Mouse (Mus musculus) MEL (cell line): ENCODE results near the gene Hoxb8.

Source experiments
- BHLHE40 ChIP-seq: IDR thresholded peaks from 2 replicates; pipeline ENCODE4 v1.6.1; 2012; ENCODE audit warnings: low read depth, mild to moderate bottlenecking, inconsistent platforms, low read length, improper control_type of control experiment, borderline replicate concordance
- CTCF ChIP-seq, 3 experiments: IDR thresholded peaks in 2 of 3; conservative IDR thresholded peaks in 1 of 3; 2 replicates each; pipeline ENCODE4 v1.5.1; 2011 to 2012; ENCODE audit warnings: low read length in 3 of 3, low read depth in 2 of 3, mild to moderate bottlenecking in 2 of 3, improper control_type of control experiment in 1 of 3, inconsistent platforms in 1 of 3, mixed read lengths in 1 of 3, moderate library complexity in 1 of 3; ENCODE audit not compliant: control insufficient read depth in 1 of 3, insufficient read depth in 1 of 3, poor library complexity in 1 of 3, severe bottlenecking in 1 of 3
- E2F4 ChIP-seq: IDR thresholded peaks from 2 replicates; pipeline ENCODE4 v1.6.1; 2011; ENCODE audit warnings: low read depth, low read length, improper control_type of control experiment, borderline replicate concordance
- ELF1 ChIP-seq: IDR thresholded peaks from 2 replicates; pipeline ENCODE4 v1.6.1; 2014; ENCODE audit warnings: low read depth, mild to moderate bottlenecking, inconsistent platforms, low read length, improper control_type of control experiment, moderate library complexity
- EP300 ChIP-seq, 2 experiments: IDR thresholded peaks; 2 replicates each; pipeline ENCODE4 v1.6.1; 2011; ENCODE audit warnings: improper control_type of control experiment in 2 of 2, low read length in 2 of 2, low read depth in 1 of 2, mild to moderate bottlenecking in 1 of 2
- MAX ChIP-seq: IDR thresholded peaks from 2 replicates; pipeline ENCODE4 v1.6.1; 2011; ENCODE audit warnings: low read length, improper control_type of control experiment
- MAZ ChIP-seq: IDR thresholded peaks from 2 replicates; pipeline ENCODE4 v1.6.1; 2012; ENCODE audit warnings: low read depth, mild to moderate bottlenecking, inconsistent platforms, low read length, improper control_type of control experiment
- ZNF384 ChIP-seq: IDR thresholded peaks from 2 replicates; pipeline ENCODE4 v1.6.1; 2012; ENCODE audit warnings: low read depth, mild to moderate bottlenecking, inconsistent platforms, low read length, improper control_type of control experiment

DNA sequence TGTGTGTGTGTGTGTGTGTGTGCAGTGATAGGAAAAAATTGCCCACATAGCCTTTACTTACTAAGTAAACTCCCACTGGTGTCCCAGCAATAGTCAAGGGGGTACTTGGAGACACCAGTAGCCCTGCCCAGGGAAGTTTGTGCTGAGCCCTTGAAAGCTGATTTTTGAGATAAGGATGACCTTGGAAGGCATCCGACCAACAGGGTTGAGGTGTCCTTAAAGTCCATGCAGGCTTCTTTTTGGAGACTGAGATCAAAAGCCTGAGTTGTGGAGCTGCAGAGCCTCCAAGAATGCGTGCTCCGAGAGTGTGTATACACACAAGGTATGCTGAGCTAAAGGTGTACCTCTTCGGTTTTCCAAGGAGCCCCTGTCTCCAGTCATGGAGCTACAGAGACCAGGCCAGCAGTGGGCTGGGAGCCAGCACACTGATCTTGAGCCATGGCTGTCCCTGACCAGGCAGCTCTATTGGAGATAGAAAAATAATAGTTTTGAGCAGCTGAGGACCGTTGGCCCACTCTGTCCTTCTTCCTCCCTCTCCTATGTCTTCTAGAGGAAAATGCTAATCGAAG is 19.4 kb upstream of the Hoxb8 start:
- no peak for TF ChIP-seq ELF1
- no peak for TF ChIP-seq MAX
- no peak for TF ChIP-seq CTCF (IDR thresholded peaks at IDR 0.05 in 2 of 3, conservative IDR thresholded peaks at IDR 0.05 in 1 of 3; ENCODE audit: control insufficient read depth in 1 of 3, insufficient read depth in 1 of 3, low read depth in 2 of 3, low read length in 3 of 3, poor library complexity in 1 of 3, severe bottlenecking in 1 of 3)
- TF ChIP-seq E2F4 = no peak
- TF ChIP-seq BHLHE40 = no peak
- TF ChIP-seq ZNF384 = no peak
- TF ChIP-seq EP300 (IDR thresholded peaks at IDR 0.05; ENCODE audit: low read depth in 1 of 2, low read length in 2 of 2) = no peak
- no peak for TF ChIP-seq MAZ
